Mouse (Mus musculus): ENCODE results near the gene Pef1.

Gene Pef1

DNA sequence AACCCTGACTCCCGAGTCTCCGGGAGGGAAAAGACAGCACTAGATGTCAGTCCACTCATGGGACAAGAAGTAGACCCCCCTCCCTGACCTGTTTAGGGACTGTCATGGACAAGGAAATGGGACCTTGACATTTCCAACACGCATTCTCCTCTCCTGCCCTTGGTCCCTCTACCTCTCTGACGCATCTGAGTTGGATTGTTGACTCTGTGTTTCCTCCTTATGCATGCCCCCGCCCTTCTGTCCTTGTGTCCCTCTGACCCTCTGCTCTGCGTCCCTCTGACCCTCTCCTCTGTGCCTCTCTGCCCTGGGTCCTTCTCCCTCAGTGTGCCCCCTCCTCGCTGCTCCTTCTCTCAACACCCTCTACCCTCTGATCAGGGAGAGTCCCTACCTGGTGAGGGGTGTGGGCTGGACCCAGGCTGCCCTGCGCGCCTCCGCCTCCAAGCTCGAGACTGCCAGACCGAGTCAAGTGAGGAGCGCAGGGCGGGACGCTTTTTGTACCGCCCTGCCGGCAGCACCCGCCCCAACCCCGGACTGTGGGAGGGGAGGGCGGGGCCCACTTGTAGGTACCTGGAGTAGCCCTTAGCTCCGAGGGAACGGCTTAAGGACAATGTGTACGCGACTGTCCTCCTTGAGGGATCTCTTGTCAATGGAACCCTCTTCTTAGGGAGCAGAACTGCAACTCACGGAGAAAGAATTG is 72.1 kb downstream of the Pef1 start:
- peak; percentile 69 for DNase-seq (ENCODE audit: low spot score)

DNA sequence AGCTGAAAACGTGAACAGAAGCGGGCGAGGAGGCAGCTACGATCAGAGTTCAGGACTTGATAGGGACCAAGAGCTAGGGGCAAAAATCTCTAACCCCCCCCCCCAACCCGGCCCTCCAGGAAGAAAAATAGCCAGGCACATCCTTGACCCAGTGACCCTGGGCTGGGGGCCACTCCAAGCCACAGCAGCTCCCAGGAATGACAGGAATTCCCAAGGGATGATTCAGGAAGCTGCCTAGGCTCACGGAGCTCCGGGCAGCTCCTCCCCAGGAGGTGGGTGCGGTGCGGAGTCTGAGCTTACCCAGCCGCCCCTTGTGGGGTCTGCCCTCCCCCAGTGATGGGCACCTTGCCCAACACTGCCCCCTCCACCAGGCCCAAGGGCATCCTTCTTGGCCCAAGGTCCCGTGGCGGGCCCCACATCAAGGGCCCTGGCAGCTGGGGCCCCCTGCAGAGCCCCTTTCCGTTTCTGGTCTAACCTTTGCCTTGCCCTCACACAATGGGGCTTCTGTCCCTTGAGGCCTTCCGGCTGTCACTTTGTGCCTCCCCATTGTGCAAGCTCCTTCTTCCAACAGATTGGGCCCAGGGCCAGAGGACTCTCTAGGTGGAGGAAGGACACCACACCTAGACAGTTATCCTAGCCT is 72.8 kb downstream of the Pef1 start, which contains the start of gene Tinagl1:
Gene Tinagl1, minus strand, starts transcription at position 51 of the 640 bp plus-strand sequence.
- DNase-seq (ENCODE audit: low spot score): peak; percentile 33

DNA sequence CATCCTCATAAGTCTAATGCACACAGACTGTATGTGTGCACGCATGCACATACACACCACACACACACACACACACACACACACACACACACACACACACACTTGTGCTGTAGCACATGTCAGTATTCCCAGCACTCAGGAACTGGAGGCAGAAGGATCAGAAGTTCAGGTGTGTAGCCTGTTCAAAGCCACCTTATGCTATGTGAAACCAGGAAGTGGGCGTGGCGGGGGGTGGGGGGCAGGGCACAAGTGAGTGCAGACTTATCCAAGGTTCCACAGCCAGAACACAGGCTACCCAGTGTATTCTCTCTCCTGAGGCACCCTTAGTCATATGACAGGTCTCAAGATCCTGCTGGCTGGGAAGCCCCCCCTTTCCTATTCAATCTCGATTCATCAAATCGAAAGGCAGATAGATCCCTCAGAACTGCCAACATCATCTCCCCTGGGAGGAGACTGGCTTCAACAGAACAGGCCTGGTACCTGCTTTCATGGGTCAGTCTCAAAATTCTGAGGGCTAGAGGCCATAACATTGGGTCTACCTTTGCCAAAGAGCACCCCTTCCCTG is 73.9 kb downstream of the Pef1 start:
- no peak for DNase-seq (ENCODE audit: low spot score)

DNA sequence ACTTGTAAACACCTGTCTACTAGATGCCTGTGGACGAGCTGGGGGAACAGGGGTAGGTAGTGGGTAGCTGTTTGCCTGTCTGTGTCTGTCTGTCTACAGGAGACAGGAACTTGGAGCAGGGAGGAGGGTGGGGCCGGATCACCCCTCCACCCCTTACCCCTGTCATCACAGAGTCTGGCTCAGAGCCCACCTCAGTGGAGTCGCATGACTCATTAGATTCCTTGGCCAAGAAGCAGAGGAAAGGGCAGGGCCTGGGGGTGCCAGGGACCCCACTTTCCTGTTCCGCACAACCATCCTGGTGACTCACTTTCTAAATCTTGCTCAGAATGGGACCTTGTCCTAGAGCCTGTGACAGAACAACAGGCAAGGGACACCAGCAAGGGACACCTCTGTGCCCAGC is 74.7 kb downstream of the Pef1 start:
- DNase-seq (ENCODE audit: low spot score): no peak

DNA sequence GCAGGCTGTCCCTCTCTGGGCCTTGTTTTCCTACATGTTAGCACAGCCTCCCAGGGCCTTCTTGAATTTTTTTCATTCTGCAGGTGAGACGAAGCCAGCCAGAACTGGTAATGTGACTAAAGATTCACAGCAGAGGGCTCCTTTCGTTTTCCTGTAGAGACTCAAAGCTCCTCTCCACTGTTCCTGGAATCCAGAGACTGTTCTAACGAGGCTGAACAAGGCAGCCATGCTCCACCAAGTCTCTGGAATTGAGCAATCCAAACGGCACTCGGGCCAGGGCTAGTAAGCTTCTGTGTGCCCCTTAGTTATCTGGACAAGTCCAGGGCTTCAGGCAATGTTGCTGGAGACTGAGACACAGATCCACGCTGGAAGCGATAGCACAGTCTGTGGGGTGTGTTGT is 75.2 kb downstream of the Pef1 start:
- no peak for DNase-seq (ENCODE audit: low spot score)
